Mouse (Mus musculus) megakaryocyte progenitor cell, adult 5-6 weeks (primary cell): ENCODE measurements around the gene Zfr. TPM values are rescaled to one million over a fixed set of nuclear protein-coding genes. Genes with fewer than 3 reads are reported as not detected.

Source experiments
- total RNA-seq, 2 experiments: library from RNA; stranded (forward) in 1 of 2; stranded (reverse) in 1 of 2; fragments of 157-497, 149-512 nt in 1 of 2; fragments of 200-1000 nt in 1 of 2; gene quantifications; 2 replicates each; pipeline versions ENCODE4 v1.2.3 to v1.2.4; 2015 to 2017

Gene Zfr
- total RNA-seq, 2 experiments from 2014 or later: 49.0 to 147 TPM

Other genes starting within 250 kb of the Zfr start
- gene Npr3, start 210.5 kb upstream of the Zfr start, total RNA-seq (2015): not detected in 2 replicates
- gene Npr3, start 210.5 kb upstream of the Zfr start, total RNA-seq (2017): not detected in 2 replicates
- gene Sub1, start 120.8 kb upstream of the Zfr start, total RNA-seq (2015): 615 and 783 TPM in 2 replicates
- gene Sub1, start 120.8 kb upstream of the Zfr start, total RNA-seq (2017): 811 and 824 TPM in 2 replicates
- gene Mtmr12, start 87.2 kb downstream of the Zfr start, total RNA-seq (2015): 12.0 and 12.8 TPM in 2 replicates
- 12.1 and 13.5 TPM in 2 replicates for gene Mtmr12, start 87.2 kb downstream of the Zfr start, total RNA-seq (2017)
- 110 and 118 TPM in 2 replicates for gene Golph3, start 203.6 kb downstream of the Zfr start, total RNA-seq (2015)
- 86.6 and 94.4 TPM in 2 replicates for gene Golph3, start 203.6 kb downstream of the Zfr start, total RNA-seq (2017)
- gene 1810049J17Rik, start 204.1 kb downstream of the Zfr start, total RNA-seq (2015): not detected in 2 replicates
- gene 1810049J17Rik, start 204.1 kb downstream of the Zfr start, total RNA-seq (2017): 0.58 TPM in 1 of 2 replicates, not detected in the other